Mouse (Mus musculus) liver, adult (tissue): ENCODE data around the gene Tmem95.

Experiments
- GATA4 ChIP-seq: IDR thresholded peaks from 2 replicates; pipeline ENCODE4 v1.6.1; 2014; ENCODE audit warnings: mild to moderate bottlenecking, low read length; ENCODE audit not compliant: insufficient replicate concordance

The Tmem95 gene

GRCm38 (mm10) chr11:69877878-69878277 lies at the start of gene Tmem95:
Tmem95 (minus strand) TSS chr11:69878018.
- TF ChIP-seq GATA4: no peak

GRCm38 (mm10) chr11:69927501-69927900 lies 49.7 kb upstream of the Tmem95 start:
- no peak for TF ChIP-seq GATA4

- TF ChIP-seq GATA4: no peak
These were observed 45.0 kb upstream of the Tmem95 start for GRCm38 (mm10) chr11:69922796-69923195.

- no peak for TF ChIP-seq GATA4
These were observed 44.4 kb upstream of the Tmem95 start for GRCm38 (mm10) chr11:69922012-69922756.

GRCm38 (mm10) chr11:69921114-69922011 lies 43.5 kb upstream of the Tmem95 start, which contains the start of gene Eif5a:
Eif5a (minus strand) TSS chr11:69921958.
- no peak for TF ChIP-seq GATA4

GRCm38 (mm10) chr11:69920266-69921031 lies 42.6 kb upstream of the Tmem95 start:
- TF ChIP-seq GATA4: no peak

- TF ChIP-seq GATA4: no peak
These were observed 41.9 kb upstream of the Tmem95 start for GRCm38 (mm10) chr11:69919661-69920265.

GRCm38 (mm10) chr11:69919053-69919452 lies 41.2 kb upstream of the Tmem95 start:
- no peak for TF ChIP-seq GATA4

- TF ChIP-seq GATA4: no peak
These were observed 40.3 kb upstream of the Tmem95 start for GRCm38 (mm10) chr11:69918118-69918517.

- no peak for TF ChIP-seq GATA4
These were observed 39.6 kb upstream of the Tmem95 start for GRCm38 (mm10) chr11:69917379-69917948.

- no peak for TF ChIP-seq GATA4
These were observed 38.1 kb upstream of the Tmem95 start for GRCm38 (mm10) chr11:69915667-69916627.

- no peak for TF ChIP-seq GATA4
These were observed 37.2 kb upstream of the Tmem95 start for GRCm38 (mm10) chr11:69914917-69915430.

- no peak for TF ChIP-seq GATA4
These were observed 36.5 kb upstream of the Tmem95 start for GRCm38 (mm10) chr11:69914372-69914764.
